17 mouse cellular contexts compared by ENCODE assay signal in genomic region chr2:31092939-31093338, GRCm38 (mm10).
"Had no signal": no experiment of that assay in that cellular context is flagged by ENCODE, and none has a peak within 500 bp of the region (broad histone marks: within the 10 kb centered on the region; RNA-seq: fewer than 3 reads in every experiment).

No protein-coding gene starts in this region.

- H3K27ac ChIP-seq: liver, embryonic 15.5 days; lung, embryonic 15.5 days; macrophage; midbrain, embryonic 13.5 days; midbrain, embryonic 15.5 days; neural tube, embryonic 12.5 days; stomach, embryonic 15.5 days; stomach, postnatal 0 days had no signal

- H3K27me3 ChIP-seq: liver, embryonic 15.5 days; lung, embryonic 15.5 days; megakaryocyte, embryonic 14.5 days; midbrain, embryonic 13.5 days; midbrain, embryonic 15.5 days; neural tube, embryonic 12.5 days; stomach, embryonic 15.5 days had no signal

- H3K4me3 ChIP-seq: liver, embryonic 15.5 days; lung, embryonic 15.5 days; megakaryocyte, embryonic 14.5 days; midbrain, embryonic 13.5 days; midbrain, embryonic 15.5 days; neural tube, embryonic 12.5 days; stomach, embryonic 15.5 days had no signal

- DNase-seq: lung, adult 2 months; lung, postnatal 10 days; lung, postnatal 36 days; right cerebral cortex, postnatal 14 days; thymus, adult 2 months; thymus, postnatal 25 days; thymus, postnatal 4 days had no signal

- ATAC-seq: midbrain, embryonic 13.5 days; midbrain, embryonic 15.5 days had no signal

- H3K9me3 ChIP-seq: liver, embryonic 15.5 days; lung, embryonic 15.5 days; megakaryocyte, embryonic 14.5 days; midbrain, embryonic 13.5 days; midbrain, embryonic 15.5 days; neural tube, embryonic 12.5 days; stomach, embryonic 15.5 days had no signal

- H3K4me2 ChIP-seq: liver, embryonic 15.5 days; lung, embryonic 15.5 days; midbrain, embryonic 11.5 days; midbrain, embryonic 13.5 days; midbrain, embryonic 15.5 days; neural tube, embryonic 12.5 days; stomach, embryonic 15.5 days had no signal

- H3K9ac ChIP-seq: liver, embryonic 15.5 days; lung, embryonic 15.5 days; midbrain, embryonic 13.5 days; midbrain, embryonic 15.5 days; neural tube, embryonic 12.5 days; stomach, embryonic 15.5 days had no signal

- H3K36me3 ChIP-seq: liver, embryonic 15.5 days; lung, embryonic 15.5 days; midbrain, embryonic 15.5 days had no signal
